Mouse (Mus musculus) testis, adult 2 months (tissue): ENCODE results near the gene Itga6.

ENCODE experiments used
- CTCF ChIP-seq: fragments of 200-500 bp; IDR thresholded peaks from 2 replicates; pipeline ENCODE4 v1.5.1; 2012; ENCODE audit warnings: low read depth, mild to moderate bottlenecking, inconsistent platforms, low read length, moderate library complexity; ENCODE audit not compliant: control insufficient read depth, insufficient read depth, insufficient replicate concordance
- POLR2A ChIP-seq: fragments of 200-500 bp; IDR thresholded peaks from 2 replicates; pipeline ENCODE4 v1.6.1; 2012; ENCODE audit warnings: low read depth, mild to moderate bottlenecking, inconsistent platforms, low read length, moderate library complexity; ENCODE audit not compliant: control insufficient read depth

DNA sequence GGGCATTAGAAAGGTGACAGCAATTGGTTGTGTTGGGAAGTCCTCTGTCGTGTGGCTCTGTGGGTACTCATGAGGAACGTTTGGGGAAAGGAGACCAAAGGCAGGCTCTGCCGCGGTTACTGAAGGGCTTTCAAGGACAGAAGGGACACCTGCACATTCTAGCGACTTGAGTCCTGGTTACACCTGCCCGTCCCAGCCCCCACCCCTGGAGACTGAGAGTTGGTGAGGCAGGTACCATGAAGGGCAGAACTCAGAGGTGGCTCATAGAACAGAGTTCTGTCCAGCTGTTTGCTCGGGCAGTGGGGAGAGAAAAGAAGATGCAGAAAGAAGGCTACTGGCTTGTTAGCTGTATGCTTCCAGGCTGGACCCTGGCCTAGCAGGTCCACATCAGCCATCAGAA is 17.1 kb upstream of the Itga6 start:
- TF ChIP-seq CTCF = no peak
- TF ChIP-seq POLR2A = no peak
